Mouse (Mus musculus): ENCODE results near the gene Arvcf. TPM values are rescaled to one million over a fixed set of nuclear protein-coding genes. Genes with fewer than 3 reads are reported as not detected.
A peak's percentile ranks its signal among the peaks of the same experiment; 100 is the strongest.

Arvcf gene
- 10 to 100 TPM; 40.7 TPM for total RNA-seq (2021)
- long read RNA-seq, experiment 1, full-length matches to known transcripts: 5 of 16 reads
- long read RNA-seq, experiment 1, partial matches to known transcripts: 4 of 16 reads
- long read RNA-seq, experiment 1, other reads (novel, unspliced or antisense): 7 of 16 reads
- long read RNA-seq, experiment 2, full-length matches to known transcripts: 5 of 12 reads
- long read RNA-seq, experiment 2, partial matches to known transcripts: 4 of 12 reads
- long read RNA-seq, experiment 2, other reads (novel, unspliced or antisense): 3 of 12 reads

- peak; percentile 93 to 96 for DNase-seq (ENCODE audit: low spot score in 2 of 2)
Observed at GRCm38 (mm10) chr16:18347931-18348600, at the start of gene Arvcf, which contains the start of gene Tango2. TSS of gene Arvcf (plus strand) at chr16:18348182. TSS of gene Tango2 (minus strand) at chr16:18348103.

- DNase-seq (ENCODE audit: low spot score in 2 of 2): no peak
Observed at GRCm38 (mm10) chr16:18308159-18308558, 39.8 kb upstream of the Arvcf start.

- DNase-seq (ENCODE audit: low spot score in 2 of 2): no peak
Observed at GRCm38 (mm10) chr16:18318992-18319391, 29.0 kb upstream of the Arvcf start.

- no peak for DNase-seq (ENCODE audit: low spot score in 2 of 2)
Observed at GRCm38 (mm10) chr16:18321443-18321842, 26.5 kb upstream of the Arvcf start.

GRCm38 (mm10) chr16:18323460-18323859, 24.5 kb upstream of the Arvcf start:
- no peak for DNase-seq (ENCODE audit: low spot score in 2 of 2)

- DNase-seq (ENCODE audit: low spot score in 2 of 2): no peak
Observed at GRCm38 (mm10) chr16:18324031-18324430, 24.0 kb upstream of the Arvcf start.

GRCm38 (mm10) chr16:18325741-18326140, 22.2 kb upstream of the Arvcf start:
- no peak for DNase-seq (ENCODE audit: low spot score in 2 of 2)

GRCm38 (mm10) chr16:18327936-18328335, 20.0 kb upstream of the Arvcf start:
- no peak for DNase-seq (ENCODE audit: low spot score in 2 of 2)

GRCm38 (mm10) chr16:18328524-18328923, 19.5 kb upstream of the Arvcf start:
- DNase-seq (ENCODE audit: low spot score in 2 of 2): no peak

GRCm38 (mm10) chr16:18333976-18334375, 14.0 kb upstream of the Arvcf start:
- no peak for DNase-seq (ENCODE audit: low spot score in 2 of 2)

- DNase-seq (ENCODE audit: low spot score in 2 of 2): no peak
Observed at GRCm38 (mm10) chr16:18335981-18336380, 12.0 kb upstream of the Arvcf start.

GRCm38 (mm10) chr16:18337261-18337660, 10.7 kb upstream of the Arvcf start:
- no peak for DNase-seq (ENCODE audit: low spot score in 2 of 2)

- no peak for DNase-seq (ENCODE audit: low spot score in 2 of 2)
Observed at GRCm38 (mm10) chr16:18339866-18340265, 8.1 kb upstream of the Arvcf start.

- DNase-seq (ENCODE audit: low spot score in 2 of 2): no peak
Observed at GRCm38 (mm10) chr16:18341605-18342004, 6.4 kb upstream of the Arvcf start.

- DNase-seq (ENCODE audit: low spot score in 2 of 2): no peak
Observed at GRCm38 (mm10) chr16:18342076-18342475, 5.9 kb upstream of the Arvcf start.

- DNase-seq (ENCODE audit: low spot score in 2 of 2): peak in 1 of 2 experiments; percentile 22
Observed at GRCm38 (mm10) chr16:18342650-18343570, 5.1 kb upstream of the Arvcf start.

- peak; percentile 98 to 99 for DNase-seq (ENCODE audit: low spot score in 2 of 2)
Observed at GRCm38 (mm10) chr16:18343778-18344177, 4.2 kb upstream of the Arvcf start.

- DNase-seq (ENCODE audit: low spot score in 2 of 2): peak; percentile 88 to 89
Observed at GRCm38 (mm10) chr16:18345243-18345642, 2.7 kb upstream of the Arvcf start.

GRCm38 (mm10) chr16:18348601-18349175, 706 bp downstream of the Arvcf start:
- DNase-seq (ENCODE audit: low spot score in 2 of 2): peak in 1 of 2 experiments; percentile 39

GRCm38 (mm10) chr16:18349761-18350325, 1.9 kb downstream of the Arvcf start:
- no peak for DNase-seq (ENCODE audit: low spot score in 2 of 2)
